Mouse (Mus musculus): ENCODE data around the gene Lhpp. TPM values are rescaled to one million over a fixed set of nuclear protein-coding genes. Genes with fewer than 3 reads are reported as not detected.

Lhpp gene
- total RNA-seq, 4 experiments from 2014 or later: 12.5 to 17.2 (median 14.5) TPM

DNA sequence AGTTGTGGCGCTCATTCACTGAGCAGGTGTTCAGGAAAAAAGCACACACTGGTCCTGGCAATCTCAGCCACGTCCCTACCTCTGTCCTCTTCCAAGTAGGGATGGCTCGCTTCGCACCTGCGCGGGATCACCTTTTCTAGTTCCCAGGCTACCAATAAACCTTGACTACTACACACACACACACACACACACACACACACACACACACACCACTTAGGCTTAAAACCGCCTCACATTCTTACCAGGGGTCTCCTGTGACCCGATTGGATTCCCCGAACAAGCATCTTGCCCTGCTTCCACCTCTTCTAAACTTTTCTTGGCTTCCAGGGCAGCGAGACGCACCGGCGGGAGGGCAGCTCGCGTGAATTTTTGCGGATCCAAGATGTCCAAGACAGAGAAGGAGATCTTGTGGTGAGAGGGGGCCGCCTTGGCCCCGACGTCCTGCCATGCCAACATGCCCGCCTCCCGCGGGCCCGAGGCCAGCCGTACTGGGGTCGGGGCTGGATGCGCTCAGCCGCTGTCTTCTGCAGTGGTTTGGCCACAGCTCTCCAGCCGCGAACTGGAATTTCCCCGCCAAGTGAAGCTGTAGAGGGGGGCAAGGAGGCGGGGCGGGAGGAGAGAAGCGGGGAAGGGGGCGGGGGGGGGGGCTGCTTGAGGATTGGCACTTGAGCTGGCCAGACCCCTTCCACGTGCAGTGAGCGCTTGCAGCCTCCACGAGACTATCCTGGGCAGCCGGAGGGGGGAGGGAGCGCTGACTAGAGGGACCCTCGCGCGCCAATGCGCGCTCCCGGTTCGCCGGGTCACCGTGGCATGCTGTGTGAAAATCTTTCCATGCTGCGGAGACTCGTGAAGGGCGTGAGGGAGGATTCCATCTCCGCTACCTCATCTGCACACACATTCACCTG lies 11.1 kb upstream of the Lhpp start, which contains the start of gene Nkx1-2:
TSS of gene Nkx1-2 (minus strand) at position 567 of the 905 bp plus-strand sequence.
- no peak for DNase-seq (ENCODE audit: low spot score in 2 of 2)

DNA sequence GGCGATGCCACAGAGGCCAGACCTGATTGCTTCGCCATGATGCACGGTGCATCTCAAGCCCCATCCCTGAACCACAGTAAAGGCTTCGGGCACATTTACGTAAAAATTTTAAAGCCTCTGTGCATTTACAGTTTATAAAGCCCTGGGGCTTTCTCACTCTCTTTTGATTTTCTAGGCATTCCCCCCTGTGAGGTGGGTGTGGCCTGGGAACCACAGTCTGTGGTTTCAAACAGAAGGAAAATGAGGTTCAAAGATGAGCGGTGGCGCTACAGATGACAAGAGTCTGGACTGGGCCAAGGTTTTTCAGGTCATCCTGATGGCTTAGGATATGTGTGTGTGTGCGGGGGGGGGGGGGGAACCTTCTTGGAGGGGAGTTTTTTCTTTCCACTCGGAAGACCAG lies 10.4 kb upstream of the Lhpp start:
- no peak for DNase-seq (ENCODE audit: low spot score in 2 of 2)

- DNase-seq (ENCODE audit: low spot score in 2 of 2): no peak
Observed at GRCm38 (mm10) chr7:132600926-132601325, 9.5 kb upstream of the Lhpp start.

- no peak for DNase-seq (ENCODE audit: low spot score in 2 of 2)
Observed at GRCm38 (mm10) chr7:132604720-132605119, 5.7 kb upstream of the Lhpp start.

DNA sequence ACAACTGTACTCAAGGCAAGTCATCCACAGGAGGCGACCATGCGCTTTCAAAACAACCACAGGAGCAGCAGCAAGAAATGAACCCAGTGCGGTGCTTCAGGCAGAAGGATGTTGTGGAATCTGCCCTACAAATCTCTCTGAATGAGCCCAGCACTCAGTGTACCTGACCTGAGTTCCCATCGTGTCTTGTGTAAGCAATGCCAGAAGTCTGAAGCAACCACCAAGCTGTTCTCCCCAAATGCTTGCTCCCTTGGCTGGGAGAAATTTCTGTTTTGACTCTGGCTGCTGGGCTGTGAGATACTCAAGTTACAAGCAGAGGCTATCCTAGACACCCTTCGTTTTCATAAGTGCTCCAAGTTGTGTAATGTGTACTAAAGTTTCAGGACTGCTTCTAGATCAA lies 4.7 kb upstream of the Lhpp start:
- DNase-seq (ENCODE audit: low spot score in 2 of 2): peak; percentile 32 to 43

GRCm38 (mm10) chr7:132608316-132609020 lies 2.0 kb upstream of the Lhpp start:
- no peak for DNase-seq (ENCODE audit: low spot score in 2 of 2)

GRCm38 (mm10) chr7:132611530-132611929 lies 1.1 kb downstream of the Lhpp start:
- no peak for DNase-seq (ENCODE audit: low spot score in 2 of 2)

- DNase-seq (ENCODE audit: low spot score in 2 of 2): no peak
Observed at GRCm38 (mm10) chr7:132615346-132615745, 4.9 kb downstream of the Lhpp start.

DNA sequence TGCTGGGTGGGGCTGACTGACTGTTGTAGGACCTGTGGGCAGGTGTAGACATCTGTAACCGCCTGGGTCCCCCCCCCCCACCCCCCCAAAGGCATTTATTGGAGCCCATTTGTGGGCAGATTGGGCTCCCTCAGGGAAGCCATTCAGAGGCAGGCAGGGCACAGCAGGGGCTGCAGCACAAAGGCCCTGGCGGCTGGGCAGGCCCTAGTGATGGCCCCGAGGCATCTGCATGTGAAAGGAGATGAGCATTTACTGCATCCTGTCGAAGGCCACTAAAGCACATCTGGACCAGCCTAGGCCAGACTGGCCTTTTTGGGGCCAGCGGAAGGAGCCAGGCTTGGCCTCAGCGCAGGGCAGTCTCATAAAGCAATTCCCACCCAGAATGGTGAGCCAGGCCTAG lies 6.0 kb downstream of the Lhpp start:
- no peak for DNase-seq (ENCODE audit: low spot score in 2 of 2)

DNA sequence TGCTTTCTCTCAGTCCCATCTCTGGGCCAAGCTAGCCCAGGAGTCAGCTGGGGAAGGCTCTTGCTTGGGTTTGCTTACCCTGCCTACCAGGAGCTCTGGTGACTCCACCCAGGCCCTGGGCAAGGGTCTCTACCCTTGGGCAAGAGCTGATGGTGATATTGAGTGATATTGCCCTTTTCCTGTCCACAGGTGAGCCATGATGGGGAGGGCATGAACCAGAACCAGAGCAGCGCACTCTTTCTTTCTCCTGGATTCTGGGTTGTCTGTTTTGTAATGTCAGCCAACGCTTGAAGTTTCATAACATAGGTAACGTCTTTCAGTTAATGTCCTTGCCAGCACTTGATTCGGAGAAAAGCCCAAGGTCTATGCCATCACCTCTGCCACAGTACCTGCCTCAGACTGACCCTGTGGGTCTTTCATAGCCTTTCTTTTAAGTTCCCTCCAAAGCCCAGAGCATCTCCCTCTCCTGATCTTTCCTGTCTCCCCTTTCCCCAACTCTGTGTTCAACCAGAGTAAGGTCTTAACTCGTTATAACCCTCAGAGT lies 6.7 kb downstream of the Lhpp start:
- DNase-seq (ENCODE audit: low spot score in 2 of 2): no peak

DNA sequence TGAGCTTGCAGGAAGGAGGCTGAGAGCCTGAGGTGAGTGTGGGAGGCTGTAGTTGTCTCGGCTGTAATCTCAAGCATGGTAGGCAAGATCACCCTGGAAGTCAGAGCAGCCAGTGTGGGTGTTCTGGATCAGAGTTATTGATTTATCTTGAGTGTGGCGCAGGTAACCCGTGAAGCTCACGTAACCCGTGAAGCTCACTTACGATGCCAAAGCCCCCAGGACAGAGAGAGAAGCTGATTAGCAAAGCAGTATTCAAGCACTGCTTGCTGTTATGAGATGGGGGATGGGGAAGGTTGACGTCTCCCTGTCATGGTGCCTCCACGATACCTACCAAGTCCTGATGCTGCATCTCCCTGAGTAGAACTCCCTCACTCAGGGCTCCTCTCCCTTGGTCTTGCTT lies 9.1 kb downstream of the Lhpp start:
- no peak for DNase-seq (ENCODE audit: low spot score in 2 of 2)

GRCm38 (mm10) chr7:132619975-132620918 lies 9.8 kb downstream of the Lhpp start:
- DNase-seq (ENCODE audit: low spot score in 2 of 2): no peak

- DNase-seq (ENCODE audit: low spot score in 2 of 2): no peak
Observed at GRCm38 (mm10) chr7:132624161-132624560, 13.7 kb downstream of the Lhpp start.

DNA sequence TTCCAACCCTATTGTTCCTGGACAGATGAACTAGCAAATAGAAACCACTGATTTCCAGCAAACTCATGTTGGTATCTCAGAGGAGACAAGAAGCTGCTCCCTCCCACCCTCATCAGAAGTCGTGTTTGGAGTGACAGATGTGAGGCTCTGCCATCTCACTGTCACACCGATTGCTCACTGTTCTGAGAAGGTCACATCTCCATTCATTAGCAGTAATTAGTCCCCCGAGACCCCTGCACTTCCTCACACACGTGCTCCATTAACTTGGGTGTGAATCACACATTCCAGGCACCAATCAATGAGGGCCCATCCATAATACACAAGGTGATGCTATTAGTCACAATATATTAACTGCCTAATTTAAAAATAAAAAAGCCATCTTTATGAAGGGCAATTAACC lies 15.7 kb downstream of the Lhpp start:
- no peak for DNase-seq (ENCODE audit: low spot score in 2 of 2)

- peak in 1 of 2 experiments; percentile 24 for DNase-seq (ENCODE audit: low spot score in 2 of 2)
Observed at GRCm38 (mm10) chr7:132627448-132627847, 17.0 kb downstream of the Lhpp start.

GRCm38 (mm10) chr7:132631313-132631712 lies 20.9 kb downstream of the Lhpp start:
- DNase-seq (ENCODE audit: low spot score in 2 of 2): no peak

GRCm38 (mm10) chr7:132637292-132637691 lies 26.9 kb downstream of the Lhpp start:
- DNase-seq (ENCODE audit: low spot score in 2 of 2): no peak

- DNase-seq (ENCODE audit: low spot score in 2 of 2): no peak
Observed at GRCm38 (mm10) chr7:132638446-132639087, 28.1 kb downstream of the Lhpp start.

DNA sequence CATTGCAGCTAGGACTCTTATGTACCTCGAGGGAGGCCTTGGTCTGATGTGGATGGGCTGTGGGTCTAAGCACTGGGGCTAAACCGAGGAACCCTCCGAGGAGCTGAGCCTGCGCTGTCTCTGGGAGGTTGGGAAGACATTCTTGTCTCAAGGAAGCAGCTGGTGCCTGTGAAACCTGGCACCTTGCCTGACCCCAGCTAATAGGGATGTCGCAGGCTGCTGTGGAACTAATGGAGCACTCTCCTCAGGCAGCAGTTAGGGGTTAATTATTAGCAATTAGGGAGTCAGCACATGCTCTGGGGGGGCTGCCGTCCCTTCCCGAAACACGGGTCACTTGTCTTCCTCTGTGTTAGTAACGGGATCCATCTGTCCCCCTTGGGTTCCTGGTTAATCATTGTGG lies 30.5 kb downstream of the Lhpp start:
- DNase-seq (ENCODE audit: low spot score in 2 of 2): no peak

DNA sequence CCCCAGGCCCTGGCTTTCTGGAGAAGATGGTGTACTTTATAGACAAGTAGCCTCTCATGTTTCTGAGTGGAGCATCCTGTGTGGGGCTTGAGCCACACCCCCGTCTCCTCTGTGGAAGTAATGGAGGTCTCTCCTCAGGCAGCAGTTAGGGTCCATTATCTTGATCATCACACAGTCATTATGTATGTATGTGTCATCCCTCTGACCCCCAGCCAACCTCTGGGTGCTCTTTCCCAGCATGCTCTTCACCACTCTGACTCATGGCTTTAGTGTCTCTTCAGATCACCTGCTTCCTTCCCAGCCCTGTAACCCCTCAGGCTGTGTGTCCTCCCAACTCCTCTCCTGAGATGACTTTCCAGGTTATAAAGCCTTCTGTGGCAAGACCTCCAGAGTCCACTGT lies 31.2 kb downstream of the Lhpp start:
- no peak for DNase-seq (ENCODE audit: low spot score in 2 of 2)

Measured in gastrocnemius, adult 8-10 months (tissue).